Mouse (Mus musculus): Measurements from ENCODE around the gene Zfp94. TPM values are rescaled to one million over a fixed set of nuclear protein-coding genes. Genes with fewer than 3 reads are reported as not detected.

The Zfp94 gene
- 5.5 and 6.5 TPM in 2 replicates for total RNA-seq (2017)

DNA sequence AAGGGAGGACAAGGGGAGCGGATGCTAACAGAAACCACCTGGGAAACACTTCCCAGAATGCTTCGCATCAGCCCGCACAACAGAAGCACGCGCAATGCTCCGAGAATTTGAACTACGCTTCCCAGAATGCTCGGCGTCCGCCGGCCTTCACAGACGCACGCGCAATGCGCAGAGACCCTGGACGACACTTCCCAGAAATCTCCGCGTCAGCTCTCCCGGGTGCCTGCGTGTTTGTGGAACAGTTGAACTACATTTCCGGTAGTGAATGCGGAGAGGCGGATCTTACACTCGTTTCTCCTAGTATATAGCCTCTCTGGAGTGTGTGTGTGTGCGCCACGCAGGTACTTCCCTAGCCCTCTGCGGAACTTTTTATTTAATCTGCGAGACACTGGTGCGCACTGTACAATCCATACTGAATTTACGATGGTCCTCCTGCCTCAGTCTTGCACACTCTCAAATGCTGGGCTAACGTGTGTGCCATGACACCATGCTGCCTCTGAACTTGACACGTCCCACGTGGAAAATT lies at the start of gene Zfp94:
Gene Zfp94 (minus strand): TSS at position 100 of the 526 bp plus-strand sequence.
- peak; percentile 91 to 94 for ATAC-seq (replicated peaks in 1 of 2; ENCODE audit: insufficient read depth in 1 of 2, low FRiP score in 2 of 2, low TSS enrichment in 1 of 2, low read depth in 1 of 2, poor library complexity in 2 of 2, severe bottlenecking in 2 of 2)

- ATAC-seq (replicated peaks in 1 of 2; ENCODE audit: insufficient read depth in 1 of 2, low FRiP score in 2 of 2, low TSS enrichment in 1 of 2, low read depth in 1 of 2, poor library complexity in 2 of 2, severe bottlenecking in 2 of 2), result no peak
These were observed 49.0 kb upstream of the Zfp94 start for GRCm38 (mm10) chr7:24365258-24366014.

- peak; percentile 61 to 66 for ATAC-seq (replicated peaks in 1 of 2; ENCODE audit: insufficient read depth in 1 of 2, low FRiP score in 2 of 2, low TSS enrichment in 1 of 2, low read depth in 1 of 2, poor library complexity in 2 of 2, severe bottlenecking in 2 of 2)
These were observed 48.4 kb upstream of the Zfp94 start for GRCm38 (mm10) chr7:24364827-24365226.

DNA sequence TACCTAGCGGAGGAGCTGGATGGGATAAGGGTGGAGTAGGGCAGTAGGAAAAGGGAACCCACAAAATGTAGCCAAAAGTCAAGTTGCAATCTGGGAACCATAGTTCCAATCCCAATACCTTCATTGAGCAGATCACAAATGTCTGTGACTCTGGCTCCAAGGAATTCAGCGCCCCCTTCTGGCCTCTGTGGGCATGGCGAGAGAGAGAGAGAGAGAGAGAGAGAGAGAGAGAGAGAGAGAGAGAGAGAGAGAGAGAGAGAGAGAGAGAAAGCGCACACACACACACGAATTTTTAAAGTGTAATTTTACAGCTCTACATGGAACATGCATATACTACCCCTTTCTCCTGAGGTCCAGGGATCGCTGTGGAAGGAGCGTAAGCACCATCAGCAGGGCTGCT lies 46.8 kb upstream of the Zfp94 start:
- no peak for ATAC-seq (replicated peaks in 1 of 2; ENCODE audit: insufficient read depth in 1 of 2, low FRiP score in 2 of 2, low TSS enrichment in 1 of 2, low read depth in 1 of 2, poor library complexity in 2 of 2, severe bottlenecking in 2 of 2)

DNA sequence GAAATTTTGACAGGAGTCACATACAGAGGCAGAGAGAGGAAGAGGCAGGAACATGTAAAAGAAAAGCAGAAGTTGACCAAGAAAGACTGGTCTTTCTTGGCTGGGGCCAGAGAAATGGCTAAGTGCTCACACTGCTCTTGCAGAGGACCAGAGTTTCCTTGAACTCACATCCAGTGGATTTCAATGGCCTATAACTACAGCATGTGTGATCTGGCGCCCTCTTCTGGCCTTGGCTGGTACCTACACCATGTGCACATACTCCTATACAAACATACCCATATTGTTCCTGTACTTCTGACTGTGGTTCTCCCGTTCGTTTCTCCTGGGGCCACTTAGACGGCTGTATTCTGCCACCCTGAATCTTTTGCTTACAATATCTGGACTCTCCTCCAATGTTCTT lies 44.5 kb upstream of the Zfp94 start:
- ATAC-seq (replicated peaks in 1 of 2; ENCODE audit: insufficient read depth in 1 of 2, low FRiP score in 2 of 2, low TSS enrichment in 1 of 2, low read depth in 1 of 2, poor library complexity in 2 of 2, severe bottlenecking in 2 of 2), result peak; percentile 23 to 27; a peak in 2 of 4 replicates

DNA sequence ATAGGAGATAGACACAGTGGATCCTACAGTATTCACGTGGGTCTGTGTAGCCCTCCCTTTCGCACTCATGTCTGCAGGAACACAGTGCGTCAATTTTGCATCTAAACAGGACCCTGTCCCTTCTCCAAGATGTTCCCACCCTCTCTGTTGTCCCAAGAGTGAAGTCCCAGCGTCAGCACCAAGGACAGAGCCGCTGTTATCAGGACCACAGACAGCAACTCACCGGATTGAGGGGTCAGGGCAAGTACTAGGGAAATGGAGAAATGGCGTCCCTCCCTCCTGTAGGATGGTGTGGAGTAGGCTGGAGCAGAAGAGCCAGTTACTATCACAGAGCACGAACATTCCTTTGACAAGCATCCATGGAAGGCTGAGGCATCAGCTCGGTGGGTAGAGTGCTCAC lies 42.8 kb upstream of the Zfp94 start:
- ATAC-seq (replicated peaks in 1 of 2; ENCODE audit: insufficient read depth in 1 of 2, low FRiP score in 2 of 2, low TSS enrichment in 1 of 2, low read depth in 1 of 2, poor library complexity in 2 of 2, severe bottlenecking in 2 of 2), result peak in 1 of 2 experiments; percentile 36; a peak in 1 of 4 replicates

DNA sequence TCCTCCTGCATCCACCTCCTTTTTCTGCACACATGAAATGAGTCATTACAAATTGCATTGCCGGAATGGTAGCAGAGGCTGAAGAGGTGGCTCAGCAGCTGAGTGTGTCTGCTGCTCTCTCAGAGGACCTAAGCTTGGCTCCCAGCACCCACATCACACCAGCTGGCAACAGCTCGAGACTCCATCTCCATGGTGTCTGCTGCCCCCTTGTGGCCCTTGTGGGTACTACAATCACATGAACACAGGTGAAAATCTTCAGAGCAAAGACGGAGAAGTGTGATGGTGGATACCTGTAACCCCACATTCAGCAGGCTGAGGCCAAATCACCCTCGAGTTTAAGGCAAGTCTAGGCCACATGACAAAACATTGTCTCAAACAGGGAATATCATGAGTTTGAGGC lies 41.4 kb upstream of the Zfp94 start:
- ATAC-seq (replicated peaks in 1 of 2; ENCODE audit: insufficient read depth in 1 of 2, low FRiP score in 2 of 2, low TSS enrichment in 1 of 2, low read depth in 1 of 2, poor library complexity in 2 of 2, severe bottlenecking in 2 of 2), result no peak

GRCm38 (mm10) chr7:24356081-24356480 lies 39.6 kb upstream of the Zfp94 start:
- ATAC-seq (replicated peaks in 1 of 2; ENCODE audit: insufficient read depth in 1 of 2, low FRiP score in 2 of 2, low TSS enrichment in 1 of 2, low read depth in 1 of 2, poor library complexity in 2 of 2, severe bottlenecking in 2 of 2), result no peak

DNA sequence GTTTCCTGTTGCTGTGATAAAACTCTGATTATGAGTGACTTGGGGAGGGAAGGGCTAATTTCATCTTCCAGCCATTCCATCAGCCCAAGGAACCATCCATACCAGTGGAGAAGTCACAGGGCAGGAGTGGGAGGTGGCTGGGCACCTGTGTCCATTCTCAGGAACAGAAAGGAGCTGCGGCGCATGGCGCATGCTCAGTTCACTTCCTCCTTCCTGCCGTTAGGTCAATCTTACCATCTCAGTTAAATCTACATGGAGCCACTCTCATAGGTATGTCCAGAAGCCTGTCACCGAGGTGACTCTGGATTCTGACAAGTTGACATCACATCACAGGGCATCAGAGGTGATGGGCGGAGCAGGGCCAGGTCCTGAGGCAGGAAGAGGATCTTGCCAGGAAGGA lies 39.2 kb upstream of the Zfp94 start:
- ATAC-seq (replicated peaks in 1 of 2; ENCODE audit: insufficient read depth in 1 of 2, low FRiP score in 2 of 2, low TSS enrichment in 1 of 2, low read depth in 1 of 2, poor library complexity in 2 of 2, severe bottlenecking in 2 of 2), result no peak

- no peak for ATAC-seq (replicated peaks in 1 of 2; ENCODE audit: insufficient read depth in 1 of 2, low FRiP score in 2 of 2, low TSS enrichment in 1 of 2, low read depth in 1 of 2, poor library complexity in 2 of 2, severe bottlenecking in 2 of 2)
These were observed 32.4 kb upstream of the Zfp94 start, which contains the start of gene Lypd5 for GRCm38 (mm10) chr7:24348896-24349295. Gene Lypd5 (plus strand): TSS chr7:24349196.

DNA sequence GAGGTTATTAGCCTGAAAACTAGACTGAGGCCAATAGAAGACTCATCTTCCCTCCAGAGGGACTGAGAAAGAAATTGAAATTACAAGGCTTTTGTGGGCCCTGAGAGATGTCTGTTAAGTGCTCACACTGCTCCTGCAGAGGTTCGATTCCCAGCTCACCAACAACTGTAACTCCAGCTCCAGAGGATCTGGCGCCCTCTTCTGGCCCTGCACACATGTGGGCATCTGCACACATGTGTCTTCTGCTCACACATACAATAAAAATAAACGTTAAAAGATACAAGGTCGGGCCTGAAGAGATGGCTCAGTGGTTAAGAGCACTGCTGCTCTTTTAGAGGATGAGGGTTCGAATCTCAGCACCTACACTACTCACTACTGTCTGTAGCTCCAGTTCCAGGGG lies 30.0 kb upstream of the Zfp94 start:
- ATAC-seq (replicated peaks in 1 of 2; ENCODE audit: insufficient read depth in 1 of 2, low FRiP score in 2 of 2, low TSS enrichment in 1 of 2, low read depth in 1 of 2, poor library complexity in 2 of 2, severe bottlenecking in 2 of 2), result no peak

DNA sequence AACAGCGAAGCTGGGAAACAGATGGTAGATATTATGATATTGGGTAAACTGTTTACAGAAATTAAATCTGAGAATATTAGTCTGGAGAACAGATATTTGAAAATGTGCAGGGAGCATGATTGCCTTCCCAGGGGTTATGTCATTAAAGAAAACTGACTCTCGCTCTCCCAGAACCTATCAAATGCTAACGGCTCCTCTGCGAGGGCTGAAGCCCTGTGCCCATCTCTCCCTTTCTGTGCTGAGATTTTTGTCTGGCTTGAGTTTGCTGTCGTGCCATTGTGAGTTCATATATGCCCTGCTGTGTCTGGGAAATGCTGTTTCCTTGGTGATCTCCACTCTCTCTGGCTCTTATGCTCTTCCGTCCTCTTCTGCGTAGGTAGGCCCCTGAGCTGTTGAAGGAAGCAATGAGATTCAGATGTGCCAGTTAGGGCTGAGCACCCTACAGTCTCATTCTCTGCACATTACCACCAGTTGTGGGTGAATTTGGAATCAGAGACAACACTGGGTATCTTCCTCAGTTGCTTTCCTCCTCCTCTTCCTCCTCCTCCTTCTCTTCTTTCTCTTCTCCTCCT lies 27.3 kb upstream of the Zfp94 start:
- ATAC-seq (replicated peaks in 1 of 2; ENCODE audit: insufficient read depth in 1 of 2, low FRiP score in 2 of 2, low TSS enrichment in 1 of 2, low read depth in 1 of 2, poor library complexity in 2 of 2, severe bottlenecking in 2 of 2), result no peak

- no peak for ATAC-seq (replicated peaks in 1 of 2; ENCODE audit: insufficient read depth in 1 of 2, low FRiP score in 2 of 2, low TSS enrichment in 1 of 2, low read depth in 1 of 2, poor library complexity in 2 of 2, severe bottlenecking in 2 of 2)
These were observed 21.8 kb upstream of the Zfp94 start for GRCm38 (mm10) chr7:24338241-24338640.

DNA sequence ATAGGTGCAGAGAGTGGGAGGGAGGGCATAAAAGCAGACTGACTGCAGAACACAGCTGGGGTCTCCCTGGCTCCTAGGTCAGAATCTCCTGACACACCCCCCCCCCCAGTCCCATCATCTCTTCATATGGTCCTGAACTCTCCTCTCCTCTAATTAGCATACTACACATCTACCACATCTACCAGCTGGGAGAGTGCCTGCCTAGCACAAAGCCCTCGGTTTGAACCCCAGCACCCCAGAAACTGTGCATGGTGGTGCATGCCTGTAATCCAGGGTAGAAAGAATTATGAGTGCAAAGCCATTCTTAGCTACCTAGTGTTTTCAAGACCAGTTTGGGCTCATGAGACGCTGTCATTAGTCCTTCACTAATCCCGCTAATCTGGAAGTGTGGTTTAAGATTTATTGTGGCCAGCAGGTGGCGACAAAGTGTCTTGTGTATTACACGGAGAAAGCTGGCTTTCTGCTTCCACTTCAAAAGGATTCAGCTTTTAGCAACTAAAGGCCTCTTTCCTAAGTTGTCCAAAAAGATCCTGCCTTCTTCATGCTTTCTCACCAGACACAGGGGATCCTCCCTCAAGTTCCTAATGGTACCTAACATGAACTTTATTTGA lies 19.3 kb upstream of the Zfp94 start:
- ATAC-seq (replicated peaks in 1 of 2; ENCODE audit: insufficient read depth in 1 of 2, low FRiP score in 2 of 2, low TSS enrichment in 1 of 2, low read depth in 1 of 2, poor library complexity in 2 of 2, severe bottlenecking in 2 of 2), result peak; percentile 49; a peak in 1 of 4 replicates

DNA sequence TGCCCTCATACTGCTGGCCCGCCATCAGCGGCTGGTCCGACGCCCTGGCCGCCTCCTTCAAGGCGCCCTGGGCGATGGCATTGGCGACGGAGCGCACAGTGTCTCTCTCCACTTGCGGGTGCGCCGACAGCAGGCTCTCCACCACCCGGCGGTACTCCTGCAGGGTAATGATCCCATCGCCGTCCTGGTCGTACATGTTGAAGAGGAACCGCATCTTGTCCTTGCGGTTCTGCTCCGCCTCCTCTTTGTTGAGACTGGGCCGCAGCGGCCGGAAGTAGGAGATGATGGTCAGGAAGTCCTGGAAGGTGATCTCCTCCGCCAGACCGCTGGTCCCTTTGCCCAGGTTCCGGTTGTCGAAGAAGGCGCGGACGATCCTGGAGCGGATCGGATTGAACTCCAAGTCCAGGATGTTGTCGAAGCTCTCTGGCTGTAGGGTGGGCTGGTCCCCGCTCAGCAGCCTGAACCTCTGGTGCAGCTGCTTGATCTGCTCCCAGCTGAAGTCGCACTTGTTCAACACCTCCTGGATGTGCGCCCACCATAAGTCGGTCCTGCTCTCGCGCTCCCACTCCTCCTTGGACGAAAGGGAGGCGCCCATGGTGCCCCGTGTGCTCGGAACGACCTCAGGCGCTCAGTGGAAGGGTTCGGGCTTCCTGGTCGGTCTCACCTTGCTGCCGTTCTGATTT lies 17.0 kb upstream of the Zfp94 start, which contains the start of gene Tescl:
Gene Tescl (minus strand): TSS at position 633 of the 683 bp plus-strand sequence.
- ATAC-seq (replicated peaks in 1 of 2; ENCODE audit: insufficient read depth in 1 of 2, low FRiP score in 2 of 2, low TSS enrichment in 1 of 2, low read depth in 1 of 2, poor library complexity in 2 of 2, severe bottlenecking in 2 of 2), result peak in 1 of 2 experiments; percentile 54; a peak in 2 of 4 replicates

DNA sequence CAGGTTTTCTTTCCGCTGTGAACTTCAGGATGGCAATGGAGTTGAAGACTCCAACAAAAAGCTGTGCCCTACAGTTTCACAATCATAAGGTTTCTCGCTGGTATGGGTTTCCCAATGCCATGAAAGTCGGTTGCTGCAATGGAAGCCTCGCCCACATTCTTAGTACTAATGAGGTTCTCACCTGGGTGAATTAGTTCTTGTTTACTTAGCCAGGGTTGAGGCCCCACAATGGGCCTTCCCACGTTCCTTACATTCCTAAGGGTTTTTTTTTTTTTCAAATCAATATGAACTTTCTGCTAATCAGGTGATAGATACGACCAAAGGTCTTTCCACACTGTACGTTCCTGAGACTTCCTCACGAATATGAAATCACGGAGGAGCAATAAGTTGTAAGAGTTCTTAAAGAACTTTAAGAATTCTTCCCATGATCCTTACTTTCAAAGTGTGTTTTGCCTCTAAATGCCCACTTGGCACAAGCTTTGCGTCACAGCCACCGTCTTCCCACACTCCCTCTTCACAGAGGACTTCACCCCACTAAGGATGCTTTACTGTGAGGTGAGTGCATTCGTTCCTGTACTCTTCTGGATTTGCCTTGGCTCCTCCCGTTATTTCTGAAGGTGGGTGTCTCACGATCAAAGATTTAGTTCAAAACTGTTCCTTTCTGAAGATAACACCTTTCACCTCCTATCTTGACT lies 11.0 kb upstream of the Zfp94 start:
- ATAC-seq (replicated peaks in 1 of 2; ENCODE audit: insufficient read depth in 1 of 2, low FRiP score in 2 of 2, low TSS enrichment in 1 of 2, low read depth in 1 of 2, poor library complexity in 2 of 2, severe bottlenecking in 2 of 2), result no peak
